Mouse (Mus musculus) limb, embryonic 13.5 days (tissue): Measurements from ENCODE around the gene Zar1. TPM values are rescaled to one million over a fixed set of nuclear protein-coding genes. Genes with fewer than 3 reads are reported as not detected.
"Not testable (repeated sequence)": the region's sequence is repeated elsewhere in the genome, so short reads cannot be mapped to it uniquely, and the experiment has no call there.

ENCODE experiments used
- ATAC-seq: fragments of 200-750 bp; cut with Nextera tagmentation; 2 replicates; pipeline ENCODE4 v1.8.0; 2017; ENCODE audit warnings: low read depth, moderate number of reproducible peaks, moderate TSS enrichment; ENCODE audit not compliant: low FRiP score
- H3K27ac ChIP-seq: fragments of 300-500 bp; sonication (generic); 2 replicates; pipeline ENCODE4 v1.5.1; 2015; ENCODE audit warnings: inconsistent platforms, mild to moderate bottlenecking, moderate library complexity
- H3K27me3 ChIP-seq: fragments of 300-500 bp; sonication (generic); 2 replicates; pipeline ENCODE4 v1.6.1; 2015; ENCODE audit warnings: mild to moderate bottlenecking, inconsistent platforms
- H3K36me3 ChIP-seq: fragments of 300-500 bp; sonication (generic); 2 replicates; pipeline ENCODE4 v1.6.1; 2015; ENCODE audit warnings: inconsistent platforms, mild to moderate bottlenecking, moderate library complexity
- H3K4me1 ChIP-seq: fragments of 300-500 bp; sonication (generic); 2 replicates; pipeline ENCODE4 v1.6.1; 2015; ENCODE audit warnings: inconsistent platforms
- H3K4me2 ChIP-seq: fragments of 300-500 bp; sonication (generic); replicated peaks from 2 replicates; pipeline ENCODE4 v1.6.1; 2015; ENCODE audit warnings: inconsistent platforms, mild to moderate bottlenecking, moderate library complexity
- H3K4me3 ChIP-seq: fragments of 300-500 bp; sonication (generic); 2 replicates; pipeline ENCODE4 v1.5.1; 2015; ENCODE audit warnings: moderate library complexity, mild to moderate bottlenecking, inconsistent platforms
- H3K9ac ChIP-seq: fragments of 300-500 bp; sonication (generic); 2 replicates; pipeline ENCODE4 v1.6.1; 2015; ENCODE audit warnings: mild to moderate bottlenecking, inconsistent platforms
- H3K9me3 ChIP-seq: fragments of 300-500 bp; sonication (generic); 2 replicates; pipeline ENCODE4 v1.6.1; 2016; ENCODE audit warnings: inconsistent platforms
- WGBS: fragments of 180-500 bp; shearing (Covaris S2); methylation state at CpG from one replicate; pipeline ENCODE4 v1.1.7; 2015; 5-methylcytosine and 5-hydroxymethylcytosine counted together
- polyA plus RNA-seq: library from polyadenylated mRNA; unstranded; fragments of >200 nt; fragmentation: Nextera tagmentation; extraction: Ambion mirVana; gene quantifications from 2 replicates; pipeline ENCODE4 v1.2.1, GENCODE M21; 2015

The Zar1 gene
- polyA plus RNA-seq, 1 experiment from 2014 or later, result 0.84 TPM

- H3K4me2 ChIP-seq, H3K9ac ChIP-seq, H3K27ac ChIP-seq, H3K27me3 ChIP-seq, ATAC-seq, H3K4me1 ChIP-seq, H3K9me3 ChIP-seq, H3K36me3 ChIP-seq, H3K4me3 ChIP-seq: not testable (repeated sequence)
- WGBS, result 78% methylated on average over 2 of the region's 2 CpGs
Measured at GRCm38 (mm10) chr5:72563183-72563582, 17.9 kb downstream of the Zar1 start.

- Histone ChIP-seq H3K9me3 (no peaks in the 10 kb centered on the region), H3K4me1 (peaks cover 12% of the 10 kb centered on the region; the same call in 1 of the 2 replicates), H3K9ac (no peak overlapping the region), H3K27me3 (no peaks in the 10 kb centered on the region), H3K27ac (no peak overlapping the region), H3K4me2 (no peak overlapping the region), H3K36me3 (no peaks in the 10 kb centered on the region), H3K4me3 (no peak overlapping the region)
- no peak for ATAC-seq
- 69% methylated on average over 3 of the region's 3 CpGs for WGBS
Measured at GRCm38 (mm10) chr5:72560976-72561628, 20.0 kb downstream of the Zar1 start.

GRCm38 (mm10) chr5:72559544-72560049, 21.5 kb downstream of the Zar1 start, which contains the start of gene Nfxl1:
Gene Nfxl1 (minus strand): TSS chr5:72559684.
- Histone ChIP-seq H3K9me3 (no peaks in the 10 kb centered on the region), H3K4me2 (peak within 1 kb of the TSS; percentile 89), H3K4me3 (peak within 1 kb of the TSS; percentile 81), H3K36me3 (peaks cover 5% of the 10 kb centered on the region), H3K27me3 (no peaks in the 10 kb centered on the region), H3K4me1 (peaks cover 12% of the 10 kb centered on the region; the same call in 1 of the 2 replicates), H3K9ac (peak within 1 kb of the TSS; percentile 93), H3K27ac (peak within 1 kb of the TSS; percentile 61; the same call in 1 of the 2 replicates)
- ATAC-seq, result peak; percentile 97
- under 1% methylated on average over 41 of the region's 42 CpGs for WGBS

GRCm38 (mm10) chr5:72558716-72559526, 22.1 kb downstream of the Zar1 start:
- Histone ChIP-seq H3K27me3 (no peaks in the 10 kb centered on the region), H3K27ac (peak overlapping the region; percentile 44; the same call in 1 of the 2 replicates), H3K36me3 (peaks cover 8% of the 10 kb centered on the region), H3K9me3 (no peaks in the 10 kb centered on the region), H3K4me3 (peak overlapping the region; percentile 81), H3K4me1 (peaks cover 12% of the 10 kb centered on the region; the same call in 1 of the 2 replicates), H3K4me2 (peak overlapping the region; percentile 89), H3K9ac (peak overlapping the region; percentile 93)
- peak; percentile 75 for ATAC-seq
- WGBS, result under 1% methylated on average over 51 of the region's 57 CpGs

- Histone ChIP-seq H3K4me3 (no peak overlapping the region), H3K4me2 (no peak overlapping the region), H3K9me3 (no peaks in the 10 kb centered on the region), H3K27me3 (no peaks in the 10 kb centered on the region), H3K9ac (no peak overlapping the region), H3K4me1 (peaks cover 12% of the 10 kb centered on the region; the same call in 1 of the 2 replicates), H3K36me3 (peaks cover 26% of the 10 kb centered on the region), H3K27ac (no peak overlapping the region)
- ATAC-seq, result no peak
- 88% methylated on average over 3 of the region's 3 CpGs for WGBS
Measured at GRCm38 (mm10) chr5:72556245-72556644, 24.8 kb downstream of the Zar1 start.

GRCm38 (mm10) chr5:72551209-72551608, 29.8 kb downstream of the Zar1 start:
- H3K27me3 ChIP-seq, result no peaks in the 10 kb centered on the region
- H3K9ac ChIP-seq, result no peak overlapping the region
- 90% methylated on average over 3 of the region's 3 CpGs for WGBS
- H3K9me3 ChIP-seq, result no peaks in the 10 kb centered on the region
- peaks cover 32% of the 10 kb centered on the region for H3K36me3 ChIP-seq
- no peak overlapping the region for H3K4me3 ChIP-seq
- ATAC-seq, result no peak
- H3K27ac ChIP-seq, result no peak overlapping the region
- H3K4me1 ChIP-seq, result no peaks in the 10 kb centered on the region
- H3K4me2 ChIP-seq, result no peak overlapping the region

GRCm38 (mm10) chr5:72528896-72529295, 52.2 kb downstream of the Zar1 start:
- ATAC-seq, result no peak
- H3K4me1 ChIP-seq, result no peaks in the 10 kb centered on the region
- no peak overlapping the region for H3K27ac ChIP-seq
- peaks cover 50% of the 10 kb centered on the region for H3K36me3 ChIP-seq
- H3K4me3 ChIP-seq, result no peak overlapping the region
- WGBS, result 93% methylated on average over 3 of the region's 3 CpGs
- no peaks in the 10 kb centered on the region for H3K27me3 ChIP-seq
- H3K9ac ChIP-seq, result no peak overlapping the region
- no peaks in the 10 kb centered on the region for H3K9me3 ChIP-seq
- H3K4me2 ChIP-seq, result no peak overlapping the region

Other genes starting within 250 kb of the Zar1 start
- gene Corin, start 76.8 kb downstream of the Zar1 start, polyA plus RNA-seq, result 4.0 and 4.5 TPM in 2 replicates
- gene Nfxl1, start 21.6 kb downstream of the Zar1 start, polyA plus RNA-seq, result 19.2 TPM in 2 replicates
- 0.71 and 0.80 TPM in 2 replicates for gene Gm5868, start 6.3 kb upstream of the Zar1 start, polyA plus RNA-seq
- not detected in 2 replicates for gene Cnga1, start 63.0 kb upstream of the Zar1 start, polyA plus RNA-seq
- gene Nipal1, start 66.5 kb upstream of the Zar1 start, polyA plus RNA-seq, result 3.7 and 4.0 TPM in 2 replicates
- gene Txk, start 171.5 kb upstream of the Zar1 start, polyA plus RNA-seq, result 0.11 and 0.18 TPM in 2 replicates